Mouse (Mus musculus) heart, adult 18-20 months (tissue): ENCODE results near the gene Fip1l1. TPM values are rescaled to one million over a fixed set of nuclear protein-coding genes. Genes with fewer than 3 reads are reported as not detected.

ENCODE experiments used
- DNase-seq, 2 experiments: peaks; one replicate each; pipeline ENCODE4 v3.0.0; 2021 to 2022; ENCODE audit warnings: mixed read lengths in 1 of 2
- long read RNA-seq, 2 experiments: library from polyadenylated mRNA; stranded (forward); transcript quantifications; one replicate each; pipeline ENCODE4 v2.0.0; 2021
- total RNA-seq, 2 experiments: library from RNA; stranded (reverse); gene quantifications; 2 replicates each; pipeline ENCODE4 v1.2.3; 2021

The Fip1l1 gene
- total RNA-seq: 10 to 100 TPM; 26.9 to 30.1 TPM
- long read RNA-seq, experiment 1, full-length matches to known transcripts: 18 of 44 reads
- long read RNA-seq, experiment 1, partial matches to known transcripts: 1 of 44 reads
- long read RNA-seq, experiment 1, other reads (novel, unspliced or antisense): 25 of 44 reads
- long read RNA-seq, experiment 2, full-length matches to known transcripts: 6 of 23 reads
- long read RNA-seq, experiment 2, partial matches to known transcripts: 0 of 23 reads
- long read RNA-seq, experiment 2, other reads (novel, unspliced or antisense): 17 of 23 reads

DNA sequence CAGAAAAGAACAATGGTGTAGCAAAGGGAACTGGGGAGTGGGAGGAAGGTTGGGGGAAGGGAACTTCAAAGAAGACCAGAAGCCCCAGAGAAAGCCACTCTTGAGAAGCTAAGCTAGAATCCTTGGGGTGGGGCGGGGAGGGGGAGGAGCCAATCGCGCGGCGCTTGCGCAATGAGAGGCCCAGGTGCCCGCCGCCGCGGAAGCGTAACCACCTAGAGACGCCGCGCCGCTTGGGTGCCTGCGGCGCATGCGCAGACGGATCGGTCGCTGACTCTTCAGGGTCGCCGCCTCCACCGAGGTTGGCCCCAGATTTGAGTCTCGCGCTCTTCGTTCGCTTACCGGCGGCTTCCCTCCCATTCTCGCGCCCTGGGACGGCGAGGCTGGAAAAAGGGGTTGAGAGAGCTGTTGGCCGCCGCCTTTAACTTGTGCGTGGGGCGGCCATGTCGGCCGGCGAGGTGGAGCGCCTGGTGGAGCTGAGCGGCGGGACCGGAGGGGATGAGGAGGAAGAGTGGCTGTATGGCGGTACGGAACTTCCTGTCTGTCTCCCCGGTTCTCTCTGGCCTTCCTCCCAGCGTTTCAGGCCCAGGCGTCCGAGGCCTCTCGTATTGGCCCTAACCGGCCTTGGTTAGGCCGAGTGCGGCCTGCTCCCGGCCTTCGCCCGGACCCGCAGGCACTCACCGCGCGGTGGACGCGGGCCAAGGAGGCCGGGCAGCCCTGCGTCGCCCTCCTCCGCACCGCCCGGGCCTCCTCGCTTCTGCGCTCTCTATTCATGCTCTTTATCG is at the start of gene Fip1l1:
Gene Fip1l1, plus strand, starts transcription at position 210 of the 782 bp plus-strand sequence.
- DNase-seq: peak; percentile 92 to 93

DNA sequence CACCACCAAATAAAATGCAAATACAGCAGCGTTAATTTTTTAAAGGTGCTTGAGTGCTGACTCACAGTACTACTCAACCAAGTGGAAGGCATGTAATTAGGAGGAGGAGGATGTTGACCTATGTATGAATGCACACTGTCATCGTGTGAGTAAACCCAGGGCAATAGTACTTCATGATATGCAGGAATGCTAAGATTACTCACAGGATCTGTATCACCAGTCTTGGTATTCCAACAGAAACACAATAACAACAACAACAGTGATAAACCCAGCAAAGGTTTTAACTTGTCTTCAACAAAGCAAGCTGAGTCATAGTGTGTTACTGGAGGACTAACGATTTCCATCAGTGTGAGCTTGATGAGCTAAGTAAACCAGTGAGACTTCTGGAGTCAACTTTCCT is 42.5 kb upstream of the Fip1l1 start:
- no peak for DNase-seq

DNA sequence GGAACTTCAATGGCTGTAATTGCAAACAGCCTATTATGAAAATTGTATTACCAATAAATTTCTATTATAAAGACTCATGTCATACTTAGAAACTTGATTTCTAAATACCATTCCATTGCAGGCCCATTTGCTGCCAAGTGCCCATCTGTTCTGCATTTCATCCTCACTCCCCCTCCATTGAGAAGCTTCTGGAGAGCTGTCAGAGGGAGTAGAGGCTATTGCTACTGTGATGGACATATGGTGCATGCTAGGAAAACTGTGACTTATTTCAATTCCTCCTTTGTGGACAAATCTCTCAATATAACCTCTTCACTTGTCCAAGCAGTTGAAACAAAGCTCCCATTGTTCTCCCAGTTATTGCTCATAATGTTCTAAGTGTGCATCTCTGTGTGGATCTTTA is 23.6 kb upstream of the Fip1l1 start:
- no peak for DNase-seq

GRCm38 (mm10) chr5:74527025-74527424 is 8.2 kb upstream of the Fip1l1 start:
- no peak for DNase-seq

DNA sequence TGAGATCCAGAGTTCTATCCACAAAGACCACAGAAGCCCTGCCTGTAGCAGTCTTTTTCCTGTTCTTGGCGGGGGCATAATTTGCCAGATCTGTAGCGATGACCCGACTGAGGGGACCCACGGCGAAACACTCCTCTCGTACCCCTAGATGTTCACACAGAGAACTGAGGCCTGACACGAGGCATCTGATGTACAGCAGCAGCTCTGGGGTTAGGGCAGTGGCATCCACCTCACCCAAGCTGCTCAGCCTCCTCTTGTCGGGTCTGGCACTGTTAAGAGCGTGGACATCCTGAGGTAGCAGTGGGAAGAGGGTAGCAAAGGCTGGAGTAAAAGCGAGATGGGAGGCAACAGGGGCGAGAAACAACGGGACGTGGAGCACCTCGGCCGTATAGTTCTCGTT is 4.5 kb upstream of the Fip1l1 start:
- no peak for DNase-seq

GRCm38 (mm10) chr5:74531630-74532280 is 3.5 kb upstream of the Fip1l1 start, which contains the start of gene Scfd2:
Gene Scfd2 (minus strand): TSS chr5:74531759.
- DNase-seq: peak; percentile 97 to 99

- no peak for DNase-seq
Measured at GRCm38 (mm10) chr5:74536180-74536947, 1.1 kb downstream of the Fip1l1 start.

DNA sequence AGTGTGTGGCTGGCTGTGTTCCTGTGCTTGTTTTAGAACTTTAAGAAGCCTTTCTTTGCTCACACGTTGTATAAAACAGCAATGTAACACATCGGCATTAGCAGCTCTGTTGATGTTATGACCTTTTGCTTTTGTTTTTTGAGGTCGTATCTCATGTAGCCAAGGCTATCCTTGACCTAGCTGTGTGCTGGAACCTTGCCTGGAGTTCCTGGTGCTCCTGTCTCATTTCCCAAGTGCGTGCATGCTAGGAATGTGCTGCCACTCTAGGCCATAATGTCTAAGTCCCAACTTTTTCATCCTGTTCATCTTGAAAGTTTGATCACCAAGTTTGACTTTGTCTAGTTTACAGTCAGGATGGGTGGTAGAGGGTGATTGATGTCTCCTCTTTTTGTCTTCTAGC is 10.4 kb downstream of the Fip1l1 start:
- DNase-seq: no peak

DNA sequence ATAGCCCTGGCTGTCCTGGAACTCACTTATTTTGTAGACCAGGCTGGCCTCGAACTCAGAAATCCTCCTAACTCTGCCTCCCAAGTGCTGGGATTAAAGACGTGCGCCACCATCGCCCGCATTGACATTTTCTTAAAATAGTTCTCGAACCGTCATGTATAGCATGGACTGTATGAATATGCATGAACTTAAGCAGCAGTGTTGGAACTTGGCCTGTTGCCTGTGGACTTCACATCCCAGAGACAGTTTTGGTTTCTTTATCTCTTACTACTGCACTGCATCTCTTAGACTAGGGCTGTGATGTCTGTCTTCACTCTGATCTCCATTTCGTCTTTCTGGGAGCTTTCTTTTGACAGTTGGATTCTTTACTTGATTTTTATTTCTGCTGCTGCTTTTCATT is 14.3 kb downstream of the Fip1l1 start:
- DNase-seq: no peak

GRCm38 (mm10) chr5:74561151-74561550 is 25.9 kb downstream of the Fip1l1 start:
- peak; percentile 13 to 20 for DNase-seq

- DNase-seq: no peak
Measured at GRCm38 (mm10) chr5:74571767-74572166, 36.5 kb downstream of the Fip1l1 start.

- DNase-seq: no peak
Measured at GRCm38 (mm10) chr5:74589133-74589532, 53.9 kb downstream of the Fip1l1 start.

GRCm38 (mm10) chr5:74591413-74591812 is 56.2 kb downstream of the Fip1l1 start:
- no peak for DNase-seq

DNA sequence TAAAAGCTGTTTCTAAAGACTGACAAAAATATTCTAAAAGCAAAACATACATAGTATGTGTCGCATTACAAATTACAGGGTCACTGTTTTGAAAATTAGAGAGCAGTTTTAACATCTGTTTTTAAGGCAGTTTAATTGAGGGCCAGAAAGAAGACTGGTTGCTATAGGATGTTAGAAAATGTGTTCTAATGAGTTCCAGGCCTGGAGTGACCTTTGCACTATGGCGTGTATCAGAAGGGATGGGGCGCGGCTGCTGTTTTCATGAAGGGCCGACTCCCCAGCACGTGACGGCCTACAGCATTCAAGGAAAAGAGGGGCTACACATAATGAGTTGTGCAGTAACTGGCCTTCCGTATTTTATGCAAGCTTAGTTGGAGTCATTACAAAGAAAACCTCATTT is 57.9 kb downstream of the Fip1l1 start:
- no peak for DNase-seq

DNA sequence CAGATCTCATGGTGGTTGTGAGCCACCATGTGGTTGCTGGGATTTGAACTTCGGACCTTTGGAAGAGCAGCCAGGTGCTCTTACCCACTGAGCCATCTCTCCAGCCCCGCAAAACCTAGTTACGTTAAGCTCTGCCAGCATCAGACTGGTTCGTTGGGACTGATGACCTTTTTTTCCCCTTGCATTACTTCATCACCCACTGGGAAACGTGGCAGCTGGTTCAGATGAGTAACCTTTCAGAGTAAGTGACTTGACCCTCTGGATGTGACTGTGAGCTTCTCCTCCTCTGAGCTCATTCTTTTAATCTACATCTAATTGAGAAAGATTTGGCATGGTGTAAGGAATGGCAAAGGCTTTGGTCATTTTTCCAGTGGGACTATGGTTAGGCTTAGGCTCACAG is 64.8 kb downstream of the Fip1l1 start:
- DNase-seq: peak in 1 of 2 experiments; percentile 16

GRCm38 (mm10) chr5:74601171-74601570 is 65.9 kb downstream of the Fip1l1 start:
- no peak for DNase-seq

GRCm38 (mm10) chr5:74601965-74602364 is 66.7 kb downstream of the Fip1l1 start:
- DNase-seq: no peak

DNA sequence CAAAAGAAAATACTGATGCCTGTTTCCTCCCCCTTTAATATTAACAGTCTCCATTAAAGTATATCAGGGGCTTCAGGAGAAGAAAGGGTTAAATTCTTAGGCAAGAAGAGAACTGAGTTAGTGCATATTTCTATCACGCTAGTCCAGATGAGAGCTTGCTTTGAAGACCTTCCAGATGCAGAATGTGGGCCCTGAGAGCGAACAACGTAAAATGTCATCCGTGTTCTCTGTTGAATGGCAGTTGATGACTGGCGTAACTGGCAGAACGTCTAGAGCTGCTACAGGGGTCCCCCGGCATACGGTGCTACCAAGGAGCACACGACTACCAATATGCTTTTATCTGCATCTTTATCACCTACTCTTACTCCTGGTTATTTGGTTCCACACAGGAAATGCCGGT is 67.1 kb downstream of the Fip1l1 start:
- DNase-seq: no peak

- no peak for DNase-seq
Measured at GRCm38 (mm10) chr5:74603306-74603705, 68.1 kb downstream of the Fip1l1 start.

DNA sequence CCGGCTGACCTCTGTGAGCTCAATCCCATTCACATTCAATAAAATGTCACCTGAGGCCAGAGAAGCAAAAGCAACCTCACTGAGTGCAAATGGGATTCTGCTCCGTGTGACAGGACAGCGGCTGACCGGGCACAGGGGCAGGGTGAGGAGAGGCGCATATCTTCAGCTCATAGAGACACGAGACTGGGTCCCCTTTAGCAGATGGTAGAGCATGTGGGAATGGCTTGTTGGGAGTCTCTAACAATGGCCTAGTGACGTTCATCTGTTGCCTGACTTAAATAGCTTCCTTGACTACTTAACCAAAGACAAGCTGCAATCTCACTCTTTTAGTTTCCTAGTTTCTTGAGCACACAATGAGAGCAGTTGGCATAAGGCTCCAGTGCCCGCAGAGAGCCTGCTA is 71.0 kb downstream of the Fip1l1 start:
- no peak for DNase-seq

DNA sequence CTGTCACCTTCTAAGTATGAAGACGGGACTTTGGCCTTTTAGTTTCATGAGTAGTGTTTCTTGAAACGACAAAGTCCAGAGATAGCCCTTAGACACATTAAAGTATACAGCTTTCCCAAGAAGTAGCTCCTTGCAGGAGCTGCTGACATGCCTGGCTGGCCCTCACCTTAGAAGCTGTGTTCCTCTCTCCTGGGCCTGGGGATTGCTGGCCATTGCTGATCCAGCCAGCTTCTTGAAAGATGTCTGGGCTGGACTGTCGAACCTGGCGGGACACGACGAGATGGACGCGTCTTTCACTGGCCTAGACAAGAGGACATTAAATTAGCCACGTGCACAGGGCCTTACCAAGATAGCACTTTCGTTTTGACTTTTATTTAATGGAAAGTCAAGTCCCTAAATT is 75.3 kb downstream of the Fip1l1 start:
- no peak for DNase-seq

- no peak for DNase-seq
Measured at GRCm38 (mm10) chr5:74612713-74613112, 77.5 kb downstream of the Fip1l1 start.
